Mouse (Mus musculus) forebrain, embryonic 10.5 days (tissue): ENCODE data around the gene Nkpd1. TPM values are rescaled to one million over a fixed set of nuclear protein-coding genes. Genes with fewer than 3 reads are reported as not detected.

Experiments used
- DNase-seq: peaks from one replicate; pipeline ENCODE4 v3.0.0-alpha.2; 2017; ENCODE audit warnings: low spot score; ENCODE audit errors: extremely low spot score
- H3K27ac ChIP-seq: fragments of 300-500 bp; sonication (generic); 2 replicates; pipeline ENCODE4 v1.5.1; 2016; ENCODE audit warnings: mild to moderate bottlenecking
- H3K27me3 ChIP-seq: fragments of 300-500 bp; sonication (generic); 2 replicates; pipeline ENCODE4 v1.6.1; 2016; ENCODE audit warnings: mild to moderate bottlenecking; ENCODE audit not compliant: poor library complexity, severe bottlenecking
- H3K36me3 ChIP-seq: fragments of 300-500 bp; sonication (generic); replicated peaks from 2 replicates; pipeline ENCODE4 v1.6.1; 2016; ENCODE audit warnings: mild to moderate bottlenecking, moderate library complexity
- H3K4me1 ChIP-seq: fragments of 300-500 bp; sonication (generic); 2 replicates; pipeline ENCODE4 v1.6.1; 2016
- H3K4me3 ChIP-seq: fragments of 300-500 bp; sonication (generic); 2 replicates; pipeline ENCODE4 v1.5.1; 2016; ENCODE audit warnings: mild to moderate bottlenecking, moderate library complexity
- H3K9me3 ChIP-seq: fragments of 300-500 bp; sonication (generic); 2 replicates; pipeline ENCODE4 v1.6.1; 2016; ENCODE audit warnings: mild to moderate bottlenecking, moderate library complexity
- WGBS: fragments of 180-500 bp; shearing (Covaris S2); methylation state at CpG from one replicate; pipeline ENCODE4 v1.1.7; 2016; 5-methylcytosine and 5-hydroxymethylcytosine counted together
- polyA plus RNA-seq: library from polyadenylated mRNA; unstranded; fragments of >200 nt; fragmentation: Nextera tagmentation; extraction: Ambion mirVana; gene quantifications from 2 replicates; pipeline ENCODE4 v1.2.1, GENCODE M21; 2016

Nkpd1 gene
- polyA plus RNA-seq, 1 experiment from 2014 or later, result 0.06 TPM

- Histone ChIP-seq H3K27me3 (no peaks in the 10 kb centered on the region), H3K36me3 (peaks cover 60% of the 10 kb centered on the region), H3K9me3 (no peaks in the 10 kb centered on the region), H3K4me1 (peaks cover 44% of the 10 kb centered on the region), H3K27ac (0 out of 2 replicates have a peak overlapping the region, but pooled peaks have one; percentile 40), H3K4me3 (peak overlapping the region; percentile 10; the same call in 1 of the 2 replicates)
- 91% methylated on average over 6 of the region's 6 CpGs for WGBS
- DNase-seq, result no peak
Measured at GRCm38 (mm10) chr7:19557982-19558900, 40.6 kb downstream of the Nkpd1 start.

- H3K4me3 ChIP-seq, result peak overlapping the region; percentile 100; the same call in 1 of the 2 replicates
Measured at GRCm38 (mm10) chr7:19558965-19559364, 41.3 kb downstream of the Nkpd1 start.

GRCm38 (mm10) chr7:19560491-19561260 lies 43.0 kb downstream of the Nkpd1 start:
- 35% methylated on average over 11 of the region's 11 CpGs for WGBS
- peaks cover 57% of the 10 kb centered on the region for H3K36me3 ChIP-seq
- peak overlapping the region; percentile 100 for H3K4me3 ChIP-seq
- no peak for DNase-seq
- H3K9me3 ChIP-seq, result peaks cover 9% of the 10 kb centered on the region
- H3K4me1 ChIP-seq, result peaks cover 51% of the 10 kb centered on the region
- no peaks in the 10 kb centered on the region for H3K27me3 ChIP-seq
- H3K27ac ChIP-seq, result peak overlapping the region; percentile 95

More at GRCm38 (mm10) chr7:19558965-19559364, 41.3 kb downstream of the Nkpd1 start:
- Histone ChIP-seq H3K9me3 (no peaks in the 10 kb centered on the region), H3K36me3 (peaks cover 57% of the 10 kb centered on the region), H3K4me1 (peaks cover 51% of the 10 kb centered on the region), H3K27ac (0 out of 2 replicates have a peak overlapping the region, but pooled peaks have one; percentile 40), H3K27me3 (no peaks in the 10 kb centered on the region)
- peak; percentile 35 for DNase-seq
- 48% methylated on average over 2 of the region's 2 CpGs for WGBS

- H3K4me3 ChIP-seq, result peak overlapping the region; percentile 100
- H3K4me1 ChIP-seq, result peaks cover 51% of the 10 kb centered on the region
- no peaks in the 10 kb centered on the region for H3K27me3 ChIP-seq
- H3K36me3 ChIP-seq, result peaks cover 55% of the 10 kb centered on the region
- H3K27ac ChIP-seq, result peak overlapping the region; percentile 95
- WGBS, result 2% methylated on average over 11 of the region's 11 CpGs
- no peak for DNase-seq
- peaks cover 9% of the 10 kb centered on the region for H3K9me3 ChIP-seq
Measured at GRCm38 (mm10) chr7:19561431-19561764, 43.8 kb downstream of the Nkpd1 start.

- H3K9me3 ChIP-seq, result peaks cover 9% of the 10 kb centered on the region
- peak overlapping the region; percentile 100 for H3K4me3 ChIP-seq
- H3K36me3 ChIP-seq, result peaks cover 54% of the 10 kb centered on the region
- peak overlapping the region; percentile 95 for H3K27ac ChIP-seq
- H3K4me1 ChIP-seq, result peaks cover 51% of the 10 kb centered on the region
- no peaks in the 10 kb centered on the region for H3K27me3 ChIP-seq
- under 1% methylated on average over 102 of the region's 102 CpGs for WGBS
- DNase-seq, result peak; percentile 95
Measured at GRCm38 (mm10) chr7:19561765-19562642, 44.4 kb downstream of the Nkpd1 start.

- DNase-seq, result peak; percentile 40
Measured at GRCm38 (mm10) chr7:19562643-19563410, 45.2 kb downstream of the Nkpd1 start, which contains the start of gene Ppp1r37. Ppp1r37 (minus strand) TSS chr7:19563076.

GRCm38 (mm10) chr7:19563884-19564283 lies 46.2 kb downstream of the Nkpd1 start:
- peak overlapping the region; percentile 100; the same call in 1 of the 2 replicates for H3K4me3 ChIP-seq
- no peaks in the 10 kb centered on the region for H3K27me3 ChIP-seq
- WGBS, result 82% methylated on average over 3 of the region's 3 CpGs
- H3K27ac ChIP-seq, result no peak overlapping the region
- H3K4me1 ChIP-seq, result peaks cover 39% of the 10 kb centered on the region
- DNase-seq, result no peak
- H3K36me3 ChIP-seq, result peaks cover 47% of the 10 kb centered on the region
- H3K9me3 ChIP-seq, result peaks cover 9% of the 10 kb centered on the region

More at GRCm38 (mm10) chr7:19562643-19563410, 45.2 kb downstream of the Nkpd1 start, which contains the start of gene Ppp1r37:
- Histone ChIP-seq H3K27me3 (no peaks in the 10 kb centered on the region), H3K9me3 (peaks cover 9% of the 10 kb centered on the region), H3K4me1 (peaks cover 49% of the 10 kb centered on the region), H3K4me3 (peak within 1 kb of the TSS; percentile 100), H3K27ac (peak within 1 kb of the TSS; percentile 95), H3K36me3 (peaks cover 51% of the 10 kb centered on the region)
- 3% methylated on average over 19 of the region's 19 CpGs for WGBS

GRCm38 (mm10) chr7:19564455-19564854 lies 46.8 kb downstream of the Nkpd1 start:
- 91% methylated on average over 4 of the region's 4 CpGs for WGBS
- DNase-seq, result no peak
- peaks cover 9% of the 10 kb centered on the region for H3K9me3 ChIP-seq
- H3K27me3 ChIP-seq, result no peaks in the 10 kb centered on the region
- peaks cover 52% of the 10 kb centered on the region for H3K36me3 ChIP-seq
- no peak overlapping the region for H3K27ac ChIP-seq
- H3K4me1 ChIP-seq, result peaks cover 33% of the 10 kb centered on the region
- H3K4me3 ChIP-seq, result 0 out of 2 replicates have a peak overlapping the region, but pooled peaks have one; percentile 100

GRCm38 (mm10) chr7:19565803-19566202 lies 48.2 kb downstream of the Nkpd1 start:
- no peaks in the 10 kb centered on the region for H3K27me3 ChIP-seq
- peaks cover 63% of the 10 kb centered on the region for H3K36me3 ChIP-seq
- 97% methylated on average over 2 of the region's 2 CpGs for WGBS
- DNase-seq, result no peak
- H3K27ac ChIP-seq, result no peak overlapping the region
- H3K4me3 ChIP-seq, result no peak overlapping the region
- peaks cover 20% of the 10 kb centered on the region for H3K4me1 ChIP-seq
- H3K9me3 ChIP-seq, result peaks cover 9% of the 10 kb centered on the region

- DNase-seq, result no peak
- Histone ChIP-seq H3K4me3 (no peak overlapping the region), H3K36me3 (peaks cover 68% of the 10 kb centered on the region), H3K27ac (no peak overlapping the region), H3K27me3 (no peaks in the 10 kb centered on the region), H3K9me3 (peaks cover 9% of the 10 kb centered on the region), H3K4me1 (peaks cover 26% of the 10 kb centered on the region)
- WGBS, result 96% methylated on average over 8 of the region's 8 CpGs
Measured at GRCm38 (mm10) chr7:19567426-19567825, 49.8 kb downstream of the Nkpd1 start.

GRCm38 (mm10) chr7:19569647-19570046 lies 52.0 kb downstream of the Nkpd1 start:
- DNase-seq, result no peak
- no peak overlapping the region for H3K4me3 ChIP-seq
- peaks cover 57% of the 10 kb centered on the region for H3K36me3 ChIP-seq
- peaks cover 24% of the 10 kb centered on the region for H3K4me1 ChIP-seq
- H3K27me3 ChIP-seq, result peaks cover 5% of the 10 kb centered on the region
- H3K9me3 ChIP-seq, result peaks cover 3% of the 10 kb centered on the region
- 86% methylated on average over 3 of the region's 3 CpGs for WGBS
- no peak overlapping the region for H3K27ac ChIP-seq
